Mouse (Mus musculus): ENCODE measurements around the gene Ift20. TPM values are rescaled to one million over a fixed set of nuclear protein-coding genes. Genes with fewer than 3 reads are reported as not detected.

Ift20 gene
- polyA plus RNA-seq, 1 experiment from 2014 or later: 117 TPM

DNA sequence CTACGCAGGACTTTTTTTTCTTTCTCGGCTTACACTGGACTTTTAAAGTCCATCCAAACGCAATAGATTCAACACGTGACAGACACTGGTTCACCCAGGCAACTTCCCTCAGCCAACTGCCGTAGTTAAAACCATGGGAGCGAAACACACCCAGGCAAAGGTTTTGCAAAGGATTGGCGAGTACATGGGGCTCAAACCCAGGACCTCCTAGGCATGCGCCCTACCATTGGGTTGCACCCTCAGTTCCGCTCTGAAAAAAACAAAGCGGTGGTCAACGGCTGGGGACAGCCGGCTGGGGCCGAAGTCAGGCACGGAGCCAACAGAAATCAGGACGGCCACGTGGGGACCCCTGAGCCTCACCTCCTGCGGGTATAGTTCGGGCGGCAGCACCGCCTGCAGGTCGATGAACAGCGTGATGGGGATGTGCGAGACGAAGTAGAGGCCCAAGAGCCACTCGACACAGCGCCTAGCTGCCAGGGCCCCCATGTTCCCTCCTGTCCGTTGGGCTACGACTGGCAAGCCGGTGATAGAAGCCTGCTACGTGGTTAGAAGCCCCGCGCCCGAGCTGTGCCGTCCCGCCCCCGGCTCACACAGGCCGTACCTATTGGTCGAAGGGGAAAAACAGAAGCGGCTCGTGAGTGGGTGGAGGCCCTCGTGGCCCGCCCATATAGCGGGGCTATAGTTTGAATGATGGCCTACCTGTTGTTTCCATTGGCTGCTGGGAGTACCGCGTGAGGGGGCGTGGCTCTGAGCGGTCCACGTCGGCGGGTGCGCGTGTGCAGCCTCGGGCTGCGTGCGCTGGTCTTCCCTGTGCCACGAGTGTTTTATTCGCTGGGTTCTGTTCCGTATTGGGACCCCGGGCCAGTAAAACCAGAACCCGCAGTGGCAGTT is 14.3 kb downstream of the Ift20 start, which contains the start of gene Tmem97:
Tmem97 (minus strand) TSS at position 610 of the 891 bp plus-strand sequence.
- WGBS: under 1% methylated on average over 60 of the region's 60 CpGs
- H3K27ac ChIP-seq (ENCODE audit: low read length): peak within 1 kb of the TSS; percentile 87

DNA sequence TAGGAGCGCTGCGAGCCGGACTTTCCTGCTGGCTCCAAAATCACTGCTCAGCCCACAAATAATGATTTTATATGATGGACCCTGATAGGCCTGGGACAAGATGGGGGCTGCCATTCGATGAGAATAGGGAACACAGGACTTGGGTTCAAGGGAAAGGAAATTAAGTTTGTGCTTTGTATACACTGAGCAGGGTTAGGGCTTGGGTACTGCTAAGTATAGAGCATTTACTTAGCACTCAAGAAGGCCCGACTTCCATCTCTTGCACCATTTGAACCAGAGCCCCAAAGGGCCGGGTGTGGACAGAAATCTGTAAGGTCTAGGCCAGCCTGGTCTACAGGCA is 14.9 kb downstream of the Ift20 start:
- WGBS: 31% methylated on average over 6 of the region's 6 CpGs
- no peaks in the 10 kb centered on the region for H3K27me3 ChIP-seq (replicated peaks; ENCODE audit: control insufficient read depth, insufficient read depth, low read length)
- H3K4me1 ChIP-seq (replicated peaks; ENCODE audit: control insufficient read depth, insufficient read depth, low read length): peaks cover 15% of the 10 kb centered on the region
- peak overlapping the region; percentile 59 for H3K9ac ChIP-seq (replicated peaks; ENCODE audit: low read depth, low read length)
- peak overlapping the region; percentile 87 for H3K27ac ChIP-seq (ENCODE audit: low read length)
- H3K9me3 ChIP-seq (ENCODE audit: control insufficient read depth, low read length): 0 out of 2 replicates have a peak, but pooled peaks cover 3% of the 10 kb centered on the region
- H3K4me2 ChIP-seq (ENCODE audit: low read length): peak overlapping the region; percentile 77
- ATAC-seq: peak; percentile 34
- no peaks in the 10 kb centered on the region for H3K36me3 ChIP-seq (ENCODE audit: control insufficient read depth, insufficient read depth)
- peak overlapping the region; percentile 64 for H3K4me3 ChIP-seq (replicated peaks; ENCODE audit: low read length)

More for the DNA sequence above, 14.3 kb downstream of the Ift20 start, which contains the start of gene Tmem97:
- no peaks in the 10 kb centered on the region for H3K27me3 ChIP-seq (replicated peaks; ENCODE audit: control insufficient read depth, insufficient read depth, low read length)
- H3K9me3 ChIP-seq (ENCODE audit: control insufficient read depth, low read length): 0 out of 2 replicates have a peak, but pooled peaks cover 3% of the 10 kb centered on the region
- H3K9ac ChIP-seq (replicated peaks; ENCODE audit: low read depth, low read length): peak within 1 kb of the TSS; percentile 64
- H3K4me1 ChIP-seq (replicated peaks; ENCODE audit: control insufficient read depth, insufficient read depth, low read length): peaks cover 15% of the 10 kb centered on the region
- no peaks in the 10 kb centered on the region for H3K36me3 ChIP-seq (ENCODE audit: control insufficient read depth, insufficient read depth)
- H3K4me2 ChIP-seq (ENCODE audit: low read length): peak within 1 kb of the TSS; percentile 77
- peak; percentile 100 for ATAC-seq
- peak within 1 kb of the TSS; percentile 64 for H3K4me3 ChIP-seq (replicated peaks; ENCODE audit: low read length)

DNA sequence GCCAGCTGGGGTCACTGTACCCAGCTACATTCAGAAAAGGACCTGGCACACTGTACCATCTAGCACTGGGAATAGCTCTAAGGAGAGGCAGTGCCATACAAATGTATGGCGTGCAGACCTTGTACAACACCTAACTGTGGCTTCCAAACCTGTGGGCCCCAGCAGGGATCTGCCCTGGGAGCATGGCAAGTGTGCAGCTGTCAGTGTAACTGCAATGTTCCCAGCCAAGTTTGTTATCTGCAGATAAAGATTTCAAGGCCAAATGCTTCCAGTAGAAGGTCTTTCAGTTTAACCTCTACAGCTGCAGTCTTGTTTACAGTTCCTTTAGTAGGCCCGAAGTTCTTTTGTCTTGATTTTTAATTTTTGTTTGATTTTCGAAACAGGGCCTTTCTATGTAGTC is 19.5 kb downstream of the Ift20 start:
- H3K27me3 ChIP-seq (replicated peaks; ENCODE audit: control insufficient read depth, insufficient read depth, low read length): no peaks in the 10 kb centered on the region
- no peak for ATAC-seq
- 0 out of 2 replicates have a peak, but pooled peaks cover 3% of the 10 kb centered on the region for H3K9me3 ChIP-seq (ENCODE audit: control insufficient read depth, low read length)
- no peak overlapping the region for H3K9ac ChIP-seq (replicated peaks; ENCODE audit: low read depth, low read length)
- H3K36me3 ChIP-seq (ENCODE audit: control insufficient read depth, insufficient read depth): no peaks in the 10 kb centered on the region
- peaks cover 3% of the 10 kb centered on the region; the same call in 1 of the 2 replicates for H3K4me1 ChIP-seq (replicated peaks; ENCODE audit: control insufficient read depth, insufficient read depth, low read length)
- no peak overlapping the region for H3K4me2 ChIP-seq (ENCODE audit: low read length)
- H3K4me3 ChIP-seq (replicated peaks; ENCODE audit: low read length): no peak overlapping the region
- no peak overlapping the region for H3K27ac ChIP-seq (ENCODE audit: low read length)
- 76% methylated on average over 3 of the region's 3 CpGs for WGBS

DNA sequence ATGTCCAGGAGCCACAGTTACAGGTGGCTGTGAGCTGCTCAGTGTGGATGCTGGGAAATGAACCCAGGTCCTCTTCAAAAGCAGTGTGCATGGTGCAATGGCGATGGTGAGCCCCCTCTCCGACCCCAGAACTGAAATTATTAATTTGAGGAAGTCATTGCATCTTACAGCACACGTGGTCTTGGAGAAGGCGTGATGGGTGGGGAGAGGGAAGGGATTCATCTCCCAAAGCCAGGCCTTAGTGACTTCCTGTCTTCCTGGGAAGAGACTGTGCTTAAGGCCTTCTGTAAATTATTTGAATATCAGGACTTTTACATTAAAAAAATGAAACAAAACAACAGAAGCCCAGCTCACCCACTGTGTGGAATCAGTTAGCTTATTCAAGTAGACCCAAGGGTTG is 19.9 kb downstream of the Ift20 start:
- Histone ChIP-seq H3K4me1 (replicated peaks; ENCODE audit: control insufficient read depth, insufficient read depth, low read length) (peaks cover 2% of the 10 kb centered on the region; the same call in 1 of the 2 replicates), H3K36me3 (ENCODE audit: control insufficient read depth, insufficient read depth) (no peaks in the 10 kb centered on the region), H3K27me3 (replicated peaks; ENCODE audit: control insufficient read depth, insufficient read depth, low read length) (no peaks in the 10 kb centered on the region), H3K9ac (replicated peaks; ENCODE audit: low read depth, low read length) (no peak overlapping the region), H3K4me2 (ENCODE audit: low read length) (no peak overlapping the region), H3K4me3 (replicated peaks; ENCODE audit: low read length) (no peak overlapping the region), H3K27ac (ENCODE audit: low read length) (no peak overlapping the region), H3K9me3 (ENCODE audit: control insufficient read depth, low read length) (0 out of 2 replicates have a peak, but pooled peaks cover 3% of the 10 kb centered on the region)
- no peak for ATAC-seq
- WGBS: 89% methylated on average over 4 of the region's 4 CpGs

DNA sequence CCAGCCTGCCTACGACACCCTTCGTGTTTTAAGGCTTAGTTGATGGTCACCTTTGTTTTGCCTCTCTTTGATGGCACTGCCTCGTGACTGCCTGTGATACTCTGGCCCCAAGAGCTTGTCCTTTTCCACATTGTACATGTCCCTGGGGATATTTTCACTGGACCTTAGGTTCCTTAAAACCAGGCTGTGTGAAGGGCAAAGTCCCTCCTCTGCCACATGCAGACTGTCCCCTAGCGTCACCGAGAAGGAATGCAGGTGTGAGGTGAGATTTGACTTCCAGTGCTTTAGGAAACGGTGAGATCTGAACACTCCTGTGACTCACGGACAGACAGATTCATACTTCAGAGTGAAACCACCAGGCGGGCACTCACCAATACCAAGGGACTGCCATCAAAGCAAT is 21.1 kb downstream of the Ift20 start:
- Histone ChIP-seq H3K9me3 (ENCODE audit: control insufficient read depth, low read length) (0 out of 2 replicates have a peak, but pooled peaks cover 3% of the 10 kb centered on the region), H3K9ac (replicated peaks; ENCODE audit: low read depth, low read length) (no peak overlapping the region), H3K27me3 (replicated peaks; ENCODE audit: control insufficient read depth, insufficient read depth, low read length) (no peaks in the 10 kb centered on the region), H3K27ac (ENCODE audit: low read length) (no peak overlapping the region), H3K4me3 (replicated peaks; ENCODE audit: low read length) (no peak overlapping the region), H3K4me1 (replicated peaks; ENCODE audit: control insufficient read depth, insufficient read depth, low read length) (no peaks in the 10 kb centered on the region), H3K4me2 (ENCODE audit: low read length) (no peak overlapping the region), H3K36me3 (ENCODE audit: control insufficient read depth, insufficient read depth) (no peaks in the 10 kb centered on the region)
- no peak for ATAC-seq
- WGBS: 53% methylated on average over 8 of the region's 8 CpGs

DNA sequence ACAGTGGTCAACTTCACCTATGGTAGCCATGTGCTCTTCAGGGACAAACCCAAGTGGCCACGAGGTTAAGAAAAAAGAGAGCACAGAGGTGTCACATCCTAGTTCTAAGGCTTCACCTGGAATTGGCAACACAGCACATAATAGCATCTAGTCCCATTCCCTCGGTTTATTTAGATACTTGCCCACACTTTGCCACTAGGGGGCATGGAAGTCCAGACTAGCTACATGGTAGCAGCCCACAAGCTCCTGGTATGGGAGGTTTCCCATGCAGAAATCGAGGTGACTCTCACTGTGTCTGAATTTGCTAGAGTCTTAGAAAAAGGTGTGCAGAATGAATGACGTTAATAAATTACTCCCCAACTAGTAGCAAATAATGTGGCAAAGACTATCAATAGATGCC is 24.3 kb downstream of the Ift20 start:
- no peak overlapping the region for H3K9ac ChIP-seq (replicated peaks; ENCODE audit: low read depth, low read length)
- H3K9me3 ChIP-seq (ENCODE audit: control insufficient read depth, low read length): no peaks in the 10 kb centered on the region
- H3K36me3 ChIP-seq (ENCODE audit: control insufficient read depth, insufficient read depth): no peaks in the 10 kb centered on the region
- ATAC-seq: peak; percentile 82
- 20% methylated on average over 4 of the region's 4 CpGs for WGBS
- H3K27ac ChIP-seq (ENCODE audit: low read length): no peak overlapping the region
- no peaks in the 10 kb centered on the region for H3K4me1 ChIP-seq (replicated peaks; ENCODE audit: control insufficient read depth, insufficient read depth, low read length)
- H3K4me3 ChIP-seq (replicated peaks; ENCODE audit: low read length): no peak overlapping the region
- H3K27me3 ChIP-seq (replicated peaks; ENCODE audit: control insufficient read depth, insufficient read depth, low read length): no peaks in the 10 kb centered on the region
- no peak overlapping the region for H3K4me2 ChIP-seq (ENCODE audit: low read length)

DNA sequence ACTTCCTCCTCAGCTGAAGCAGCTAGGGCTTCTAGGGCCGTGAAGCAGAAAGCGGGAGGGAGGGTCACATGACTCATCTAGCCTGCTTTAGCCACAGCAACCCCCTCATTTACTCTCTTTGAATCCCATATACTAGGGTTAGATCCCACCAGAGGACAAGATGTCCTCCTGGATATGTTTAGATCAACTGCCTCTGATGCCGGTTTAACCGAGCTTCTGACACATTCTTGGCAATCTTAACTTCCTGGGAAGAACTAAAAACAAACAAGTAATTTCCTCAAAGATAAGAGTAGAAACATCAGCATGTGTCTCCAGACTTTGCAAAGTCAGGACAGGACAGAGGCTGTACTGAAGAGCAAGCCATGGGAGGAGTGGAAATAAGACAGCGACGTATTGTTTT is 30.6 kb downstream of the Ift20 start:
- no peaks in the 10 kb centered on the region for H3K9me3 ChIP-seq (ENCODE audit: control insufficient read depth, low read length)
- WGBS: 81% methylated on average over 6 of the region's 6 CpGs
- no peak for ATAC-seq

DNA sequence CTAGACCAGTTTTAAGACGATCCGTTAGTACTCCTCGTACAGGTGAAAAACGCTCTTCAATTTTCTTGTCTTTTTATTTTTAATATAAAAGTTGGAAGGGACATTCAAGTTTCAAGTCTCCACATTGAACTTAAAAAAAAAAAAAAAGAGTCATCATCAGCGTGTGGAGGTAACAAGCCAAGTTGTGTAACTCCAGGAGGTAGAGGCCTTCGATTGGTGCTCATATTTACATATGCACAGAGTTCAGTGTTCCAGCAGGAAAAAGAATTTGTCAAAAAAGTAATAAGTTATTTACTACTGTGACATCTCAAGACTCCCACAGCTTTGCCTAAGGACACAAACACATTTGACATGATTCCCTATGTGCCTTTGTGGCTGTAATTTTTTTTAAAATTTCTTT is 31.5 kb downstream of the Ift20 start:
- Histone ChIP-seq H3K36me3 (ENCODE audit: control insufficient read depth, insufficient read depth) (peaks cover 8% of the 10 kb centered on the region), H3K4me2 (ENCODE audit: low read length) (no peak overlapping the region), H3K4me3 (replicated peaks; ENCODE audit: low read length) (no peak overlapping the region), H3K4me1 (replicated peaks; ENCODE audit: control insufficient read depth, insufficient read depth, low read length) (no peaks in the 10 kb centered on the region), H3K27ac (ENCODE audit: low read length) (no peak overlapping the region), H3K9me3 (ENCODE audit: control insufficient read depth, low read length) (no peaks in the 10 kb centered on the region), H3K27me3 (replicated peaks; ENCODE audit: control insufficient read depth, insufficient read depth, low read length) (no peaks in the 10 kb centered on the region), H3K9ac (replicated peaks; ENCODE audit: low read depth, low read length) (no peak overlapping the region)
- 92% methylated on average over 6 of the region's 6 CpGs for WGBS
- no peak for ATAC-seq

More for the DNA sequence above, 30.6 kb downstream of the Ift20 start:
- Histone ChIP-seq H3K27ac (ENCODE audit: low read length) (no peak overlapping the region), H3K27me3 (replicated peaks; ENCODE audit: control insufficient read depth, insufficient read depth, low read length) (no peaks in the 10 kb centered on the region), H3K4me1 (replicated peaks; ENCODE audit: control insufficient read depth, insufficient read depth, low read length) (no peaks in the 10 kb centered on the region), H3K36me3 (ENCODE audit: control insufficient read depth, insufficient read depth) (peaks cover 8% of the 10 kb centered on the region), H3K9ac (replicated peaks; ENCODE audit: low read depth, low read length) (no peak overlapping the region), H3K4me3 (replicated peaks; ENCODE audit: low read length) (no peak overlapping the region), H3K4me2 (ENCODE audit: low read length) (no peak overlapping the region)

DNA sequence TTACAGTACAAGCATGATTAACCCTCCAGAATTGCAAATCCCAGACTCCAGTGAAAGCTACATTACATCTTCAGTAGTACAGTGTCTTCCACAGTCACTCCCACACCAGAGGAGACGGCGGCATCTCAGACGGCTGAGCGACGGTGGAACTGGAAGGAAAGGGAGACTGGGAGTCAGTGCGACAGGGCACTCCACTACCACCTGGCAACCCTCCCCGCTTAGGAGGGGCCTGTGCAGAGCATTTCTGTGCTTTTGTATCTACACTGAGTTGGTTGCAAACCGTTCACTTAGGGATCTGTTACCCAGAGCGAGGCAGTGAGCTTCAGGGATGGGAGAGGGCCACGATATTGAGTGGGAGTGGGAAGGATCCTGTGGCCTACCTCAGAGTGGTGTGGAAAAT is 32.7 kb downstream of the Ift20 start:
- no peaks in the 10 kb centered on the region for H3K4me1 ChIP-seq (replicated peaks; ENCODE audit: control insufficient read depth, insufficient read depth, low read length)
- no peak overlapping the region for H3K9ac ChIP-seq (replicated peaks; ENCODE audit: low read depth, low read length)
- H3K36me3 ChIP-seq (ENCODE audit: control insufficient read depth, insufficient read depth): peaks cover 8% of the 10 kb centered on the region
- no peaks in the 10 kb centered on the region for H3K27me3 ChIP-seq (replicated peaks; ENCODE audit: control insufficient read depth, insufficient read depth, low read length)
- no peak overlapping the region for H3K4me2 ChIP-seq (ENCODE audit: low read length)
- ATAC-seq: no peak
- H3K4me3 ChIP-seq (replicated peaks; ENCODE audit: low read length): no peak overlapping the region
- 83% methylated on average over 10 of the region's 10 CpGs for WGBS
- no peak overlapping the region for H3K27ac ChIP-seq (ENCODE audit: low read length)
- no peaks in the 10 kb centered on the region for H3K9me3 ChIP-seq (ENCODE audit: control insufficient read depth, low read length)
